In genomic region chr13:22005605-22006333, GRCm38 (mm10) we compare ENCODE assay signal across 9 mouse cellular contexts. TPM values are rescaled to one million over a fixed set of nuclear protein-coding genes. Genes with fewer than 3 reads are reported as not detected.
A peak's percentile ranks its signal among the peaks of the same experiment; 100 is the strongest.
DNase-seq lines count a peak whose midpoint lies in the region; ATAC-seq and TF ChIP-seq lines count a peak whose summit lies in the region.
"Had no signal": no experiment of that assay in that cellular context is flagged by ENCODE, and none has a peak within 500 bp of the region (broad histone marks: within the 10 kb centered on the region; RNA-seq: fewer than 3 reads in every experiment).

No protein-coding gene starts in this region.

- WGBS in heart, embryonic 11.5 days (ENCODE audit: insufficient replicate concordance) = under 1% methylated on average over 45 of the region's 45 CpGs
- 1% methylated on average over 45 of the region's 45 CpGs for WGBS in stomach, postnatal 0 days

- intact Hi-C loops in left cerebral cortex, adult 2 months (cut with DNase I) = loop anchor here (10.0 kb wide), 1 partner anchor 1389 kb away; no protein-coding TSS in a partner anchor

- peak; percentile 71; the same call in 1 of the 2 replicates for ATAC-seq in heart, embryonic 11.5 days (replicated peaks; ENCODE audit: insufficient number of reproducible peaks, low FRiP score, low TSS enrichment)
- peak; percentile 54 for ATAC-seq in megakaryocyte progenitor cell, adult 5-6 weeks (replicated peaks; ENCODE audit: poor library complexity)
- peak; percentile 83 for ATAC-seq in stomach, postnatal 0 days (ENCODE audit: low FRiP score, low TSS enrichment)

- DNase-seq in left cerebral cortex, adult 2 months (ENCODE audit: extremely low spot score in 1 of 2, low spot score in 2 of 2) = peak in 1 of 2 experiments; percentile 47
- DNase-seq in left cerebral cortex, adult 8-10 months (ENCODE audit: low spot score in 2 of 2) = no peak
- DNase-seq in ZHBTc4 (ENCODE audit: low read depth, low spot score) = peak; percentile 72
- peak; percentile 11 to 55 for DNase-seq in kidney, postnatal 36 days
- DNase-seq in stomach, postnatal 0 days (ENCODE audit: low spot score) = peak; percentile 62
- DNase-seq in layer of hippocampus, adult 8-10 months (ENCODE audit: low spot score in 2 of 2) = no peak

- no peak overlapping the region for H3K27ac ChIP-seq in left cerebral cortex, adult 2 months
- no peak overlapping the region for H3K27ac ChIP-seq in heart, embryonic 11.5 days (ENCODE audit: low read depth, low read length)
- no peak overlapping the region for H3K27ac ChIP-seq in stomach, postnatal 0 days (replicated peaks)

- H3K9ac ChIP-seq in heart, embryonic 11.5 days (ENCODE audit: low read depth, low read length) = peak overlapping the region; percentile 50; the same call in 1 of the 2 replicates
- peak overlapping the region; percentile 24 for H3K9ac ChIP-seq in stomach, postnatal 0 days (ENCODE audit: low read length)

- no peaks in the 10 kb centered on the region for H3K9me3 ChIP-seq in heart, embryonic 11.5 days (replicated peaks; ENCODE audit: control insufficient read depth, low read length)
- no peaks in the 10 kb centered on the region for H3K9me3 ChIP-seq in stomach, postnatal 0 days (ENCODE audit: control insufficient read depth, low read length)

- peaks cover 97% of the 10 kb centered on the region for H3K27me3 ChIP-seq in heart, embryonic 11.5 days (ENCODE audit: control insufficient read depth, insufficient read depth, low read length)
- peaks cover 29% of the 10 kb centered on the region; the same call in 1 of the 2 replicates for H3K27me3 ChIP-seq in stomach, postnatal 0 days (ENCODE audit: control insufficient read depth, insufficient read depth, low read length)

- peak overlapping the region; percentile 52 for H3K4me3 ChIP-seq in left cerebral cortex, adult 2 months
- peak overlapping the region; percentile 63 for H3K4me3 ChIP-seq in heart, embryonic 11.5 days (ENCODE audit: low read depth, low read length)
- peak overlapping the region; percentile 49 for H3K4me3 ChIP-seq in stomach, postnatal 0 days (ENCODE audit: low read depth, low read length)

- TF ChIP-seq EP300 in stomach, postnatal 0 days (optimal IDR thresholded peaks at IDR 0.05) = no peak

- H3K4me2 ChIP-seq in heart, embryonic 11.5 days = peak overlapping the region; percentile 98
- H3K4me2 ChIP-seq in stomach, postnatal 0 days (replicated peaks; ENCODE audit: low read depth) = peak overlapping the region; percentile 80

- H3K4me1 ChIP-seq in heart, embryonic 11.5 days (ENCODE audit: control insufficient read depth, insufficient read depth, low read length) = peaks cover 17% of the 10 kb centered on the region
- 0 out of 2 replicates have a peak, but pooled peaks cover 3% of the 10 kb centered on the region for H3K4me1 ChIP-seq in stomach, postnatal 0 days (replicated peaks; ENCODE audit: control insufficient read depth, insufficient read depth)

- no peaks in the 10 kb centered on the region for H3K36me3 ChIP-seq in heart, embryonic 11.5 days (ENCODE audit: control insufficient read depth, insufficient read depth, low read length)
- no peaks in the 10 kb centered on the region for H3K36me3 ChIP-seq in stomach, postnatal 0 days (ENCODE audit: control insufficient read depth, insufficient read depth, low read length)

- no peak for TF ChIP-seq CTCF in left cerebral cortex, adult 2 months (IDR thresholded peaks at IDR 0.05)
- TF ChIP-seq CTCF in stomach, postnatal 0 days (IDR thresholded peaks at IDR 0.05; ENCODE audit: low read depth) = no peak

RNA-seq across cellular contexts. Expression of gene Prss16, which starts 3.8 kb away (rescaled TPM):
- total RNA-seq in left cerebral cortex, adult 2 months (2021) = 1 to 10 TPM in 1 of 2 experiments, under 1 TPM in 1; 0.57 to 1.1 TPM
- 1 to 10 TPM in 3 of 4 experiments, under 1 TPM in 1; 0.33 to 1.3 (median 1.0) TPM for total RNA-seq in left cerebral cortex, adult 8-10 months (2022)
- 0.24 and 0.66 TPM in 2 replicates for polyA plus RNA-seq in heart, embryonic 11.5 days (2014; fragmentation: Nextera tagmentation; extraction: Ambion mirVana)
- total RNA-seq in megakaryocyte progenitor cell, adult 5-6 weeks (2015) = 17.0 and 19.9 TPM in 2 replicates
- total RNA-seq in megakaryocyte progenitor cell, adult 5-6 weeks (2017) = 11.4 and 12.2 TPM in 2 replicates
- polyA plus RNA-seq in stomach, postnatal 0 days (2015; fragmentation: Nextera tagmentation; extraction: Ambion mirVana) = 0.51 and 0.65 TPM in 2 replicates
- total RNA-seq in layer of hippocampus, adult 8-10 months (2022) = under 1 TPM; 0.29 to 0.84 (median 0.56) TPM
- total RNA-seq: heart, postnatal 10 days had no signal

RNA-seq across cellular contexts. Expression of gene Pom121l2, which starts 24.8 kb away (rescaled TPM):
- total RNA-seq in left cerebral cortex, adult 2 months (2021) = not detected
- total RNA-seq in left cerebral cortex, adult 8-10 months (2022) = not detected
- not detected in 2 replicates for polyA plus RNA-seq in heart, embryonic 11.5 days (2014; fragmentation: Nextera tagmentation; extraction: Ambion mirVana)
- total RNA-seq in megakaryocyte progenitor cell, adult 5-6 weeks (2015) = 0.05 and 0.25 TPM in 2 replicates
- total RNA-seq in megakaryocyte progenitor cell, adult 5-6 weeks (2017) = 0.10 TPM in 1 of 2 replicates, not detected in the other
- 0.05 TPM in 1 of 2 replicates, not detected in the other for polyA plus RNA-seq in stomach, postnatal 0 days (2015; fragmentation: Nextera tagmentation; extraction: Ambion mirVana)
- total RNA-seq in layer of hippocampus, adult 8-10 months (2022) = not detected
- total RNA-seq: heart, postnatal 10 days had no signal

RNA-seq across cellular contexts. Expression of gene Hist1h2ah, which starts 29.6 kb away (rescaled TPM):
- 10 to 100 TPM; 18.8 to 25.6 TPM for total RNA-seq in left cerebral cortex, adult 2 months (2021)
- total RNA-seq in left cerebral cortex, adult 8-10 months (2022) = 10 to 100 TPM in 3 of 4 experiments, not detected in 1; 15.3 to 27.1 (median 22.8) TPM
- 10.1 TPM in 1 of 2 replicates, not detected in the other for polyA plus RNA-seq in heart, embryonic 11.5 days (2014; fragmentation: Nextera tagmentation; extraction: Ambion mirVana)
- 1.9 and 2.2 TPM in 2 replicates for total RNA-seq in megakaryocyte progenitor cell, adult 5-6 weeks (2015)
- total RNA-seq in megakaryocyte progenitor cell, adult 5-6 weeks (2017) = 923 and 1,838 TPM in 2 replicates
- 2.1 TPM in 1 of 2 replicates, not detected in the other for polyA plus RNA-seq in stomach, postnatal 0 days (2015; fragmentation: Nextera tagmentation; extraction: Ambion mirVana)
- 10 to 100 TPM in 3 of 4 experiments, 1 to 10 TPM in 1; 6.5 to 26.2 (median 15.2) TPM for total RNA-seq in layer of hippocampus, adult 8-10 months (2022)

RNA-seq across cellular contexts. Expression of gene Hist1h2bk, which starts 29.9 kb away (rescaled TPM):
- 10 to 100 TPM; 12.2 to 13.5 TPM for total RNA-seq in left cerebral cortex, adult 2 months (2021)
- 10 to 100 TPM in 3 of 4 experiments, 1 to 10 TPM in 1; 3.0 to 13.9 (median 10.7) TPM for total RNA-seq in left cerebral cortex, adult 8-10 months (2022)
- polyA plus RNA-seq in heart, embryonic 11.5 days (2014; fragmentation: Nextera tagmentation; extraction: Ambion mirVana) = 2.2 and 3.9 TPM in 2 replicates
- 65.4 and 83.1 TPM in 2 replicates for total RNA-seq in megakaryocyte progenitor cell, adult 5-6 weeks (2015)
- total RNA-seq in megakaryocyte progenitor cell, adult 5-6 weeks (2017) = 1,827 and 2,239 TPM in 2 replicates
- 0.35 and 0.99 TPM in 2 replicates for polyA plus RNA-seq in stomach, postnatal 0 days (2015; fragmentation: Nextera tagmentation; extraction: Ambion mirVana)
- 10 to 100 TPM; 10.4 to 18.1 (median 16.5) TPM for total RNA-seq in layer of hippocampus, adult 8-10 months (2022)

RNA-seq across cellular contexts. Expression of gene Hist1h4i, which starts 35.4 kb away (rescaled TPM):
- total RNA-seq in left cerebral cortex, adult 2 months (2021) = 10 to 100 TPM; 58.2 to 75.2 TPM
- 10 to 100 TPM; 62.0 to 71.0 (median 68.4) TPM for total RNA-seq in left cerebral cortex, adult 8-10 months (2022)
- 12.1 and 15.7 TPM in 2 replicates for polyA plus RNA-seq in heart, embryonic 11.5 days (2014; fragmentation: Nextera tagmentation; extraction: Ambion mirVana)
- total RNA-seq in megakaryocyte progenitor cell, adult 5-6 weeks (2015) = 38.4 and 42.3 TPM in 2 replicates
- 83.0 and 89.0 TPM in 2 replicates for total RNA-seq in megakaryocyte progenitor cell, adult 5-6 weeks (2017)
- polyA plus RNA-seq in stomach, postnatal 0 days (2015; fragmentation: Nextera tagmentation; extraction: Ambion mirVana) = 5.8 and 5.9 TPM in 2 replicates
- 10 to 100 TPM; 55.1 to 70.7 (median 60.0) TPM for total RNA-seq in layer of hippocampus, adult 8-10 months (2022)

Comparison
In these comparisons a context has a peak if more than half of its experiments do, and no peak if none do; other contexts are left out.
1. DNase-seq: peak in ZHBTc4 (single experiment), kidney, postnatal 36 days (2 of 2) and stomach, postnatal 0 days (single experiment); none in left cerebral cortex, adult 8-10 months (0 of 2) and layer of hippocampus, adult 8-10 months (0 of 2).
2. RNA of gene Prss16, which starts 3.8 kb away (total RNA-seq): 11.4 to 19.9 TPM in megakaryocyte progenitor cell, adult 5-6 weeks; 0.57 to 1.1 TPM in left cerebral cortex, adult 2 months, 0.33 to 1.3 TPM in left cerebral cortex, adult 8-10 months and 0.29 to 0.84 TPM in layer of hippocampus, adult 8-10 months; every median in the first group is over 4 times any median in the second.
3. Peak in every context shown above with its lines, with median percentiles within 50 percentile points of each other: H3K4me3 ChIP-seq and ATAC-seq.